Mouse (Mus musculus) megakaryocyte, embryonic 14.5 days (primary cell): ENCODE measurements around the gene Pcnp.

Experiments
- FLI1 ChIP-seq: IDR thresholded peaks from 2 replicates; pipeline ENCODE4 v1.6.1; 2012; ENCODE audit warnings: low read length, inconsistent platforms, mixed read lengths
- GATA1 ChIP-seq: IDR thresholded peaks from 3 replicates; pipeline ENCODE4 v1.6.1; 2012; ENCODE audit warnings: mixed read lengths, low read length, inconsistent platforms, borderline replicate concordance

GRCm38 (mm10) chr16:55969147-55969546 lies 60.4 kb downstream of the Pcnp start:
- no peak for TF ChIP-seq GATA1
- TF ChIP-seq FLI1, result no peak
